Mouse (Mus musculus): Measurements from ENCODE around the gene Gna11. TPM values are rescaled to one million over a fixed set of nuclear protein-coding genes. Genes with fewer than 3 reads are reported as not detected.

Gna11 gene
- total RNA-seq, 2 experiments from 2014 or later: 25.7 to 30.3 TPM

DNA sequence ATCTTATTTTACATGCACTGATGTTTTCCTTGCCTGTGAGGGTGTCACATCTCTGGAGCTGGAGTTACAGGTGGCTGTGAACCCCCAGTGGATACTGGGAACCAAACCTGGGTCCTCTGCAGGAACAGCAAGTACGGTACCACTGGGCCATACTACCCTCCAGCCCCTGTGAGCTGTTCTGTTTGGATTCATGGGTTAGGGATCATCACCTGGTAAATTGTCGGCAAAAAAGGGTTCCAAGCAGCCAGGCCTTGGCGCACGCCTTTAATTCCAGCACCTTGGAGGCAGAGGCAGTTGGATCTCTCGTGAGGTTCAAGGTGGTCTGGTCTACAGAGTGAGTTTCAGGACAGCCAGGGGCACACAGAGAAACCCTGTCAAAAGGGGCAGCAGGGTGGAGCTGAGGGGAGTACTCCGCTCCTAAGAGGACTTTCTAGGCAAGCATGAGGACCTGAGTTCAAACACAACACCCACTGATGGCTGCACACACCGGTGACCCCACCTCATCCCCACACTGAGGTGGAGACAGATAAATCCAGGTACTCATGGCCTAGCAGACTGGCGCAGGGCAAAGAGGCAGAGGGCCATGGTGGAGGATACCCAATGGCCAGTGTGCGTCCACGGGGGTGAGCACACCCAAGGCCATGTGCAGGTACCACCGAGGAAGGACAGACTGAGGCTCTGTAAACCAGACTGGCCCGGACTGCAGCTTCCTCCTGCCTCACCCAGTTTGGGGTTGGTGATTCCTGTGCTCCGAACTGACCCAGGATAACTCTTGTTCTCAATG, 2.0 kb upstream of the Gna11 start:
- H3K4me3 ChIP-seq: no peak overlapping the region
- intact Hi-C loops (cut with DNase I): loop anchor here (10.0 kb wide), 1 partner anchor 172 kb away; the partner anchor contains the start of gene Fzr1
- no peak for TF ChIP-seq CTCF (IDR thresholded peaks at IDR 0.05)
- no peak for DNase-seq
- no peak overlapping the region for H3K27ac ChIP-seq

DNA sequence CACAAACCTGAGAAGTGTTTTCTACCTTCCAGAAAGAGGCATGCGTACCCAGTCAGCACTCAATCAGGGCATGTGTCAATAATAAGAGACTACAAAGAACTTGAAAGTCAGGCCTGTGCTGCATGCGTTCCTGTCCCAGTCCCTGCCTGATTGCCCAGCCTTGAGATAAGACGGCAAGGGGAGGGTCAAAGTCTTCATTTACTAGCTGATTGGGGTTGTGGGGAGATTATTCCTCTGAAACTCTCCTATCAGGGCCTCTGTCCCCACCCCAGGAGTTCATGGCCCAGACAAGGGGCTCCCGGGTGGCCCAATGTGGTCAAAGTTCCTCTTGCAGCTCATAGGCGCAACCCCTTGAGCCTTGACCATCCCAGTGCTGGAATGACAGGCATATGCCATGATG, 1.3 kb upstream of the Gna11 start:
- no peak for TF ChIP-seq CTCF (IDR thresholded peaks at IDR 0.05)
- DNase-seq: no peak
- Histone ChIP-seq H3K27ac (no peak overlapping the region), H3K4me3 (no peak overlapping the region)
- intact Hi-C loops (cut with DNase I): loop anchor here (10.0 kb wide), 1 partner anchor 172 kb away; the partner anchor contains the start of gene Fzr1

- intact Hi-C loops (cut with DNase I): loop anchor here (5.0 to 10.0 kb wide), 2 partner anchors 47 to 170 kb away; partner anchors contain the start of genes Fzr1 and Ncln
- Histone ChIP-seq H3K27ac (peak overlapping the region; percentile 96), H3K4me3 (peak overlapping the region; percentile 80)
- TF ChIP-seq CTCF (IDR thresholded peaks at IDR 0.05): no peak
- no peak for DNase-seq
Measured at GRCm38 (mm10) chr10:81544296-81545160, 462 bp downstream of the Gna11 start.

DNA sequence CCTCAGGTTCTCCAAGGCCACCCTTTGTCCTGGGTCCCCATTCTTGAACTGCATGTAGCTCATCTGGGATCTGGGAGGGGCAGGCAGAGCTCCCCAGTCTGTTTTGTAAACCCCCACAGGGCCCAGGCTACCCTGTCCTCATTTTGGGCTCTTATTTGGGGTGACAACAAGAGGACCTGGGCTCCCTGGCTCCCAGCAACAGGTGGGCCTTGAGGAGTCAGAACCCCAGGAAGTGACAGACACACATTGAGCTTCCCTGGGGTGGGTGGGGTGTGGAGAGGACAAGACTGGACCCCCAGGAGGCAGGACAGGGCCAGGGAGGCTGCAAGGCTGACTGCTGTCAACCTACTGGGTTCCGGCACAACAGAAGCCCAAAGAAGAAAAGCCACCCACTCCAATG, 1.4 kb downstream of the Gna11 start:
- Histone ChIP-seq H3K27ac (peak overlapping the region; percentile 96), H3K4me3 (peak overlapping the region; percentile 80)
- no peak for DNase-seq
- TF ChIP-seq CTCF (IDR thresholded peaks at IDR 0.05): no peak
- intact Hi-C loops (cut with DNase I): loop anchor here (5.0 to 10.0 kb wide), 2 partner anchors 46 to 169 kb away; partner anchors contain the start of genes Fzr1 and Ncln

DNA sequence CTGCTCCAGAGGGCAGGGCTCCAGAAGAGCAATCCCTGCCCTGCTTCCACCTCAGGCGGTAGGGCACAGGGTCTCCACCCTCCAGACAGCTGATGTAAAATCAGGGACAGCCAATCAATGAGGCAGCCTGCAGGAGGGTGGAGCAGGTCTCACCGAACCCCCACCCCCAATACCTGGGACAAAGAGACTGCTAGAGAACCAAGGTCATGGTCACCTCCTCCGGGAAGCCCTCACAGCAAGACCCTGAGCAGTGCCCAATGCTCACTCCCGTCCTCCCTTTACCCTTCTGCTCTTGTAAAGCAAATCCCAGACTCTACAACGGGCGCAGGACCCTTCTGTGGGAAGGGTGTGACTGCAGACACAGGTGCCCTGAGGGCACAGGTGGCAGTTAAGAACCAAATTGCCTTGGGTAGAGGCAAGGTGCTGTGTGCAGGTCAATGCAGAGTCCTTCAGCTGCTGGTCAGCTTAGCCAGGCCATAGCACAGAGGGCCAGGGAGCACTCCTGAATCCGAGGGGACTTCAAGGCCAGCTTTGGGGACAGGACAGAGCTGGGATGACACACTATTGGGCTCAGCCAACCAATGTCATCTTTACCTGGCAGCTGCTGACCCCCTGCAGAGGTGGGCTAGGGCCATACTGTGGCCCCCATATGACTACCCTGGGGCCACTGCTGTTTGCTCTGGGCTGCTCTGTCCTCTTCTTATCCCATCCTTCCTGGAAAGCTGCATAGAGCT, 2.1 kb downstream of the Gna11 start:
- peak overlapping the region; percentile 80 for H3K4me3 ChIP-seq
- no peak for TF ChIP-seq CTCF (IDR thresholded peaks at IDR 0.05)
- DNase-seq: no peak
- intact Hi-C loops (cut with DNase I): loop anchor here (5.0 to 10.0 kb wide), 2 partner anchors 46 to 168 kb away; partner anchors contain the start of genes Fzr1 and Ncln
- peak overlapping the region; percentile 96 for H3K27ac ChIP-seq

DNA sequence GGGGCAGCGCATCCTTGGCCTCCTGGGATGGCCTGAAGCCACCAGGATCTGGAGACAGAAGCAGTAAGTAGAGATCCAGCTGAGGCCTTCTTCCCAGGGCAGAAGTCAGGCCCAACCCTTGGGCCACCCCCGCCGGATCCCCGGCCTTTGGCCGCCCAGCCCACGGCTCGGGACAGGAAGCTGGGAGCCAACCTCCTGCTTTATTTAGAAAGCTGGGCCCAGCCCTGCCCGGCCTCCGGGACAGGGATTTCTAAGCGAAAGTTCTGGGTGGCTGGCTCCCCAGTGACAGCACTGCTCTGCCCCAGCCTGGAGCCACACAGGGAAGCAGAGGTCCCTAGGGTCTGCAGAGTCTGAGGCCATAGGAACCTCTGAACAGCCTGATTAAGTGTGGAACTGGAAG, 3.2 kb downstream of the Gna11 start:
- peak overlapping the region; percentile 80 for H3K4me3 ChIP-seq
- intact Hi-C loops (cut with DNase I): loop anchor here (5.0 to 10.0 kb wide), 2 partner anchors 45 to 167 kb away; partner anchors contain the start of genes Fzr1 and Ncln
- H3K27ac ChIP-seq: peak overlapping the region; percentile 96
- peak; percentile 85 for DNase-seq
- no peak for TF ChIP-seq CTCF (IDR thresholded peaks at IDR 0.05)

- H3K27ac ChIP-seq: peak overlapping the region; percentile 96
- DNase-seq: no peak
- no peak for TF ChIP-seq CTCF (IDR thresholded peaks at IDR 0.05)
- intact Hi-C loops (cut with DNase I): loop anchor here (5.0 to 10.0 kb wide), 2 partner anchors 44 to 167 kb away; partner anchors contain the start of genes Fzr1 and Ncln
- peak overlapping the region; percentile 80 for H3K4me3 ChIP-seq
Measured at GRCm38 (mm10) chr10:81541363-81541762, 3.6 kb downstream of the Gna11 start.

GRCm38 (mm10) chr10:81538321-81539048, 6.5 kb downstream of the Gna11 start:
- intact Hi-C loops (cut with DNase I): no loop called here
- no peak overlapping the region for H3K27ac ChIP-seq
- no peak for TF ChIP-seq CTCF (IDR thresholded peaks at IDR 0.05)

DNA sequence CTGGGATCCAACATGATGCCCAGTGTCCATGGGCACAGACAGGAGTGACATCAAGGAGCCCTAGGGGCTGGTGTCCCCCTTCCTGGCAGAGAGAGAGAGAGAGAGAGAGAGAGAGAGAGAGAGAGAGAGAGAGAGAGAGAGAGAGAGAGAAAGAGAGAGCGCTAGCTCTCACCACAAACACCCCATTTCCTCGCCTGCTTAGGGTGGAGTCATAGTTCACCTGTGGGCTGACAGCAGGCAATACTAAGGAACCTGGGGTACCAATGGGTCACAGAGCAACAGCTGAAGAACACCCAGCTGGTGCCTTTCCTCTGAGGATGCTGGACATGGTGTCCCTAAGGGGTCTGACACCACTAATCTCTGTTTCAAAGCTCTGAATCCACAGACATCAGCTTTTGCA, 7.6 kb downstream of the Gna11 start:
- Histone ChIP-seq H3K4me3 (no peak overlapping the region), H3K27ac (no peak overlapping the region)
- intact Hi-C loops (cut with DNase I): no loop called here
- TF ChIP-seq CTCF (IDR thresholded peaks at IDR 0.05): no peak
- no peak for DNase-seq

More at GRCm38 (mm10) chr10:81538321-81539048, 6.5 kb downstream of the Gna11 start:
- no peak overlapping the region for H3K4me3 ChIP-seq
- DNase-seq: no peak

GRCm38 (mm10) chr10:81536734-81537133, 8.3 kb downstream of the Gna11 start:
- no peak for DNase-seq
- no peak overlapping the region for H3K4me3 ChIP-seq
- no peak overlapping the region for H3K27ac ChIP-seq
- intact Hi-C loops (cut with DNase I): no loop called here
- peak; percentile 62 for TF ChIP-seq CTCF (IDR thresholded peaks at IDR 0.05)

GRCm38 (mm10) chr10:81534826-81535225, 10.2 kb downstream of the Gna11 start:
- intact Hi-C loops (cut with DNase I): no loop called here
- no peak overlapping the region for H3K27ac ChIP-seq

More at GRCm38 (mm10) chr10:81534826-81535225, 10.2 kb downstream of the Gna11 start:
- TF ChIP-seq CTCF (IDR thresholded peaks at IDR 0.05): no peak
- H3K4me3 ChIP-seq: no peak overlapping the region
- no peak for DNase-seq

Measured in gastrocnemius, adult 2 months (tissue).